Mouse (Mus musculus): ENCODE measurements around the gene 4930452B06Rik. TPM values are rescaled to one million over a fixed set of nuclear protein-coding genes. Genes with fewer than 3 reads are reported as not detected.

4930452B06Rik gene
- polyA plus RNA-seq, 1 experiment: not detected

GRCm38 (mm10) chr14:8392181-8392825, 273.7 kb downstream of the 4930452B06Rik start:
- Histone ChIP-seq H3K4me1 (ENCODE audit: control insufficient read depth, insufficient read depth, low read length) (no peaks in the 10 kb centered on the region), H3K4me3 (ENCODE audit: insufficient read depth, low read length) (no peak overlapping the region), H3K27ac (ENCODE audit: insufficient read depth, low read depth, low read length) (no peak overlapping the region)
- TF ChIP-seq CTCF (IDR thresholded peaks at IDR 0.05; ENCODE audit: low read depth, low read length): no peak
- TF ChIP-seq POLR2A (IDR thresholded peaks at IDR 0.05; ENCODE audit: borderline replicate concordance, low read depth, low read length): no peak
